Mouse (Mus musculus): ENCODE data around the gene Itga9. TPM values are rescaled to one million over a fixed set of nuclear protein-coding genes. Genes with fewer than 3 reads are reported as not detected.

Itga9 gene
- total and polyA plus RNA-seq, 2 experiments from 2014 or later: 0.99 to 3.3 TPM

GRCm38 (mm10) chr9:118793151-118793785 is 186.8 kb downstream of the Itga9 start:
- no peak overlapping the region for H3K27ac ChIP-seq (ENCODE audit: low read depth, low read length)
- H3K4me1 ChIP-seq (ENCODE audit: insufficient read depth): peaks cover 3% of the 10 kb centered on the region; the same call in 1 of the 2 replicates
- no peaks in the 10 kb centered on the region for H3K36me3 ChIP-seq (ENCODE audit: insufficient read depth)
- H3K9me3 ChIP-seq (ENCODE audit: low read length): no peaks in the 10 kb centered on the region
- 82% methylated on average over 13 of the region's 21 CpGs for WGBS
- no peak for DNase-seq
- H3K4me3 ChIP-seq (ENCODE audit: low read depth, low read length): no peak overlapping the region
- no peak for ATAC-seq
- no peak for TF ChIP-seq CTCF (IDR thresholded peaks at IDR 0.05; ENCODE audit: low read depth)
- H3K4me2 ChIP-seq (ENCODE audit: low read depth): no peak overlapping the region
- H3K9ac ChIP-seq: no peak overlapping the region
- no peaks in the 10 kb centered on the region for H3K27me3 ChIP-seq (ENCODE audit: insufficient read depth, low read length)

GRCm38 (mm10) chr9:118794668-118795067 is 188.2 kb downstream of the Itga9 start:
- DNase-seq (no peak), ATAC-seq (no peak)
- no peak overlapping the region for H3K4me3 ChIP-seq (ENCODE audit: low read depth, low read length)
- no peak overlapping the region for H3K9ac ChIP-seq
- H3K27ac ChIP-seq (ENCODE audit: low read depth, low read length): no peak overlapping the region
- peaks cover 3% of the 10 kb centered on the region; the same call in 1 of the 2 replicates for H3K4me1 ChIP-seq (ENCODE audit: insufficient read depth)
- no peak overlapping the region for H3K4me2 ChIP-seq (ENCODE audit: low read depth)
- 72% methylated on average over 2 of the region's 2 CpGs for WGBS
- H3K9me3 ChIP-seq (ENCODE audit: low read length): no peaks in the 10 kb centered on the region
- no peaks in the 10 kb centered on the region for H3K27me3 ChIP-seq (ENCODE audit: insufficient read depth, low read length)
- H3K36me3 ChIP-seq (ENCODE audit: insufficient read depth): no peaks in the 10 kb centered on the region
- no peak for TF ChIP-seq CTCF (IDR thresholded peaks at IDR 0.05; ENCODE audit: low read depth)

DNA sequence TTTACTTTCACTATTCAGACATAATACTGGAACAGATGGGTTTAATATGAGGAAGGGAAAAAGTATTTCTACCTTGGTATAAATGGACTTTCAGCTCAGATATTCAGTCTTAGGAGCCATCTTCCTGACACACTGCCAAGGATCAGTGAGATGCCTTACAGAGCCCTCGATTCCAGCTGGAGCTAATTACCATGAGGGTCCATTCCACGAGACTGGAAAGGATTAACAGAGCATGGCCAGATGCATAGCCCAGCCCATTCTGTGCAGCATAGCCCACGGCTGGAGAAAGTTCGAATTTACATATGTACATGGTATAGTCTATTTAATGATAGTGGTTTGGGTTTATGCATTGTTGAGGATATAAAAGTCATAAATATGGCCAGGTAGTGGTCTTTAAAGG is 188.8 kb downstream of the Itga9 start:
- Histone ChIP-seq H3K36me3 (ENCODE audit: insufficient read depth) (no peaks in the 10 kb centered on the region), H3K27me3 (ENCODE audit: insufficient read depth, low read length) (no peaks in the 10 kb centered on the region), H3K9me3 (ENCODE audit: low read length) (no peaks in the 10 kb centered on the region), H3K4me2 (ENCODE audit: low read depth) (no peak overlapping the region), H3K9ac (no peak overlapping the region), H3K27ac (ENCODE audit: low read depth, low read length) (no peak overlapping the region), H3K4me3 (ENCODE audit: low read depth, low read length) (no peak overlapping the region), H3K4me1 (ENCODE audit: insufficient read depth) (peaks cover 3% of the 10 kb centered on the region; the same call in 1 of the 2 replicates)
- DNase-seq (no peak), ATAC-seq (no peak)
- TF ChIP-seq CTCF (IDR thresholded peaks at IDR 0.05; ENCODE audit: low read depth): no peak
- WGBS: 34% methylated on average over 4 of the region's 4 CpGs

DNA sequence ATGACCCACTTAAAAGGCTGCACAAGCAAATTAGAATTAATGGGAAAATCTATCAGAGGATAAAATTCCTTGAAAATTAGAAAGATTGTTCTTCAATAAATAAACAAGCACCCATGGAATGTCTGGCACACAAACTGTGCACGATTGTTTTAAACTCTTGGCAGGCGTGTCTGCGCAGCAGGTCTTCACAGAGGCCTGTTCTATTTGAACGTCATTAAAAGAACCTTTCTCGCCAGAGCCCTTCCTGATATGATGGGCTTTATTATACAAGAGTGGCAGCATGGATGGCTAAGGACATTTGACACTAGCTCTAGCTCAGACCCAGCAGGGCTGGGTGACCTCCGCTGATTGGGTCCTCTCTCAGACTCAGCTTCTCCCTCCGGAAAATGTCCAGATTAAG is 192.6 kb downstream of the Itga9 start:
- no peak; the same call in 1 of the 2 replicates for ATAC-seq
- peak; percentile 20 for DNase-seq

DNA sequence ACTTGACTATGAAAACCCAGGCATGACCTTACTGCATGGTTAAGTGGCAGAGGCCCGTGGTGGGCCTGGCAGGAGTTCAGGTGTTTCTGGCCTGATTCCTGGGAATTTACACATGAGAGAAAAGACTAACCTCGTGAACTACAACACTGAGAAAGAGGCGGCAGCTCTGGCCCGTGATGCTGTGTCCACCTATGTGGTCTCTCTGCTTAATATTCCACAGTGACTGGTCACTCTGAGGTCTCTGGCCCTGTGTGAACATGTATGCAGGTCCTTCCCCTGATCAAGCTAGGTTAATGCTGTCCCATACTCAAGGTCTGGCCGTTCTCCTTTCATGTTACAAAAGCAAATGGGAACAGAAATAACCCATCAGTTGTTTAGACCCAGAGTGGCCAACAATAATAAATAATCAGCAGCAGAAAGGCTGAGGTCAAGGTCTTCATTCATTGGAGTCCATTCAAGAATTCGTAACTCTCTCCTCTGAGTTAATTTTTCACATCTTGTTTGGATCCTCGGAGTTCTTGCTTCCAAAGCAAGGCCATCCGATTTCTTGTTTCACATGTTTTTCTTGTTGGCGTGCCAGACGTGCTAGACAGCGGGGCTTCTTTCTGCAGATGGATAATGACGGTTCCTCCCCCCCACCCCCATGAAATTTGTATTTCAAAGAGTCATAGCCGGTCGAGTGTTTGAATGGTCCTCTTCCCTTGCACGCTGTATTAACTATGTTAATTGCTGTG is 194.9 kb downstream of the Itga9 start:
- Histone ChIP-seq H3K36me3 (ENCODE audit: insufficient read depth) (no peaks in the 10 kb centered on the region), H3K4me1 (ENCODE audit: insufficient read depth) (no peaks in the 10 kb centered on the region), H3K4me2 (ENCODE audit: low read depth) (no peak overlapping the region), H3K9ac (no peak overlapping the region), H3K4me3 (ENCODE audit: low read depth, low read length) (no peak overlapping the region), H3K27ac (ENCODE audit: low read depth, low read length) (no peak overlapping the region), H3K27me3 (ENCODE audit: insufficient read depth, low read length) (no peaks in the 10 kb centered on the region), H3K9me3 (ENCODE audit: low read length) (no peaks in the 10 kb centered on the region)
- no peak for ATAC-seq
- WGBS: 35% methylated on average over 15 of the region's 15 CpGs
- no peak for TF ChIP-seq CTCF (IDR thresholded peaks at IDR 0.05; ENCODE audit: low read depth)
- DNase-seq: no peak

More for the DNA sequence above, 192.6 kb downstream of the Itga9 start:
- H3K27ac ChIP-seq (ENCODE audit: low read depth, low read length): no peak overlapping the region
- H3K9me3 ChIP-seq (ENCODE audit: low read length): no peaks in the 10 kb centered on the region
- no peaks in the 10 kb centered on the region for H3K36me3 ChIP-seq (ENCODE audit: insufficient read depth)
- H3K9ac ChIP-seq: no peak overlapping the region
- TF ChIP-seq CTCF (IDR thresholded peaks at IDR 0.05; ENCODE audit: low read depth): no peak
- H3K27me3 ChIP-seq (ENCODE audit: insufficient read depth, low read length): no peaks in the 10 kb centered on the region
- H3K4me3 ChIP-seq (ENCODE audit: low read depth, low read length): no peak overlapping the region
- whole genome bisulfite sequencing: 36% methylated on average over 7 of the region's 7 CpGs
- H3K4me2 ChIP-seq (ENCODE audit: low read depth): no peak overlapping the region
- H3K4me1 ChIP-seq (ENCODE audit: insufficient read depth): no peaks in the 10 kb centered on the region

DNA sequence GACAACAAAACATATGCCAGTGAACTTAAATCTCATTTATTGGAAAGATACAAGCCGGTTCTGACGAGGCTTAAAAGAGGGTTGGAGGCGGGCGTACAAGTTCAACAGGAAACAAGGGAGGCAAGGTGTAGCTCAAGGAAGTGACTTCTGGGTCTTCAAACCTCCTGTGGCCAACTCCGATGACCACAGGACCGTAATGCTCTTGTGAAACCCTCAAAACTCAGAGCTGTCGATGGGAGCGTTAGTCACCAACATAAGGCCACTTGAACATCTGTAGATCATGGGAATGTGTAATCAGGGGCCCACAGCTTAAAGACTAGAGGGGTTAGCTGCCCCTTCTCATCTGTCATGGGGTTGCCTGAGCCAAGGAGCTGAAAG is 195.4 kb downstream of the Itga9 start:
- TF ChIP-seq CTCF (IDR thresholded peaks at IDR 0.05; ENCODE audit: low read depth): no peak

DNA sequence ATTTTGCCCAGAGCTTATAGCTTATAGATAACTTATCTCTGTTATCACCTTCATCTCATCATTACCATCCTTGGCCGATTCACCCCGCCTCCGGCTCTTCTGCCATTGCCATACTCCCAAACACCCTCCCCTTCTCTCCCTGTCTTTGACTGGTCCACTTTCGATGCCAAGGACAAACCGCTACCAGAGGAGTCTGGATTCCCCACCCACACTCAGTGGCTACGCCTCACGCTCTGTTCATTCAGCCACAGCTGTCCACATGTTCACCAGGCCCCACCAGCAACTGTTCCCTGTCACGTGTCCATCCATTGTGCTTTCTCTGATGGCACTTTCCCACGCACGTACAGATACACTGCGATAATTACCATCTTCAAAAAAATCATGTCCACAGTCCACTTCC is 195.9 kb downstream of the Itga9 start:
- H3K36me3 ChIP-seq (ENCODE audit: insufficient read depth): no peaks in the 10 kb centered on the region
- WGBS: 96% methylated on average over 11 of the region's 11 CpGs
- no peaks in the 10 kb centered on the region for H3K4me1 ChIP-seq (ENCODE audit: insufficient read depth)
- H3K9ac ChIP-seq: no peak overlapping the region
- no peak overlapping the region for H3K27ac ChIP-seq (ENCODE audit: low read depth, low read length)
- no peaks in the 10 kb centered on the region for H3K9me3 ChIP-seq (ENCODE audit: low read length)
- H3K27me3 ChIP-seq (ENCODE audit: insufficient read depth, low read length): no peaks in the 10 kb centered on the region
- no peak for ATAC-seq
- no peak for TF ChIP-seq CTCF (IDR thresholded peaks at IDR 0.05; ENCODE audit: low read depth)
- DNase-seq: no peak
- no peak overlapping the region for H3K4me3 ChIP-seq (ENCODE audit: low read depth, low read length)
- H3K4me2 ChIP-seq (ENCODE audit: low read depth): no peak overlapping the region

More for the DNA sequence above, 195.4 kb downstream of the Itga9 start:
- Histone ChIP-seq H3K9ac (no peak overlapping the region), H3K4me3 (ENCODE audit: low read depth, low read length) (no peak overlapping the region), H3K27ac (ENCODE audit: low read depth, low read length) (no peak overlapping the region), H3K27me3 (ENCODE audit: insufficient read depth, low read length) (no peaks in the 10 kb centered on the region), H3K9me3 (ENCODE audit: low read length) (no peaks in the 10 kb centered on the region), H3K36me3 (ENCODE audit: insufficient read depth) (no peaks in the 10 kb centered on the region), H3K4me1 (ENCODE audit: insufficient read depth) (no peaks in the 10 kb centered on the region), H3K4me2 (ENCODE audit: low read depth) (no peak overlapping the region)
- ATAC-seq: no peak
- DNase-seq: no peak
- 72% methylated on average over 8 of the region's 8 CpGs for WGBS

Measured in forebrain, postnatal 0 days (tissue).